Mouse (Mus musculus): ENCODE data around the gene Slain2. TPM values are rescaled to one million over a fixed set of nuclear protein-coding genes. Genes with fewer than 3 reads are reported as not detected.

The Slain2 gene
- polyA plus RNA-seq, 1 experiment from 2014 or later, result 32.6 TPM

GRCm38 (mm10) chr5:72953996-72954604, 40.0 kb downstream of the Slain2 start:
- 77% methylated on average over 3 of the region's 3 CpGs for WGBS
- peaks cover 24% of the 10 kb centered on the region for H3K36me3 ChIP-seq

GRCm38 (mm10) chr5:72957281-72957680, 43.2 kb downstream of the Slain2 start:
- H3K27ac ChIP-seq (ENCODE audit: poor library complexity, severe bottlenecking), result no peak overlapping the region
- ATAC-seq (ENCODE audit: insufficient number of reproducible peaks, low FRiP score), result no peak
- no peak overlapping the region for H3K4me3 ChIP-seq
- no peak overlapping the region for H3K9ac ChIP-seq
- WGBS, result 88% methylated on average over 17 of the region's 17 CpGs
- H3K36me3 ChIP-seq, result peaks cover 22% of the 10 kb centered on the region
- no peaks in the 10 kb centered on the region for H3K4me1 ChIP-seq (replicated peaks)
- H3K27me3 ChIP-seq (replicated peaks), result no peaks in the 10 kb centered on the region
- no peaks in the 10 kb centered on the region for H3K9me3 ChIP-seq (replicated peaks)
- no peak overlapping the region for H3K4me2 ChIP-seq

More at GRCm38 (mm10) chr5:72953996-72954604, 40.0 kb downstream of the Slain2 start:
- Histone ChIP-seq H3K27ac (ENCODE audit: poor library complexity, severe bottlenecking) (no peak overlapping the region), H3K4me3 (no peak overlapping the region), H3K9me3 (replicated peaks) (no peaks in the 10 kb centered on the region), H3K9ac (no peak overlapping the region), H3K4me1 (replicated peaks) (0 out of 2 replicates have a peak, but pooled peaks cover 3% of the 10 kb centered on the region), H3K27me3 (replicated peaks) (no peaks in the 10 kb centered on the region), H3K4me2 (no peak overlapping the region)
- no peak for ATAC-seq (ENCODE audit: insufficient number of reproducible peaks, low FRiP score)

DNA sequence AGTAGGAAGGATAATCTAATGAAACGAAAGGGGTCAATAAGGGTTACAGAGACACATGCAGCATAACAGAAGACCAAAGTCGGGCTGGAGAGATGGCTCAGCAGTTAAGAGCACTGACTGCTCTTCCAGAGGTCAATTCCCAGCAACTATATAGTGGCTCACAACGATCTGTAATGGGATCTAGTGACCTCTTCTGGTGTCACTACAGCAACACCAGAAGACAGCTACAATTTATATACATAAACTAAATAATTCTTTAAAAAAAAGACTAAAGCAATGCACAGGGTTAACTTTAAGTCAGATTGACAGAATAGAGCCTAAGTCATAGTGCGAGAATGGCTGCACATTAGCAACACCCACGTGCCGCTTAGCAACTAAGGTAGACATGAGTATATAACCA, 46.0 kb downstream of the Slain2 start:
- Histone ChIP-seq H3K27ac (ENCODE audit: poor library complexity, severe bottlenecking) (no peak overlapping the region), H3K9me3 (replicated peaks) (no peaks in the 10 kb centered on the region), H3K4me2 (no peak overlapping the region), H3K9ac (no peak overlapping the region), H3K4me3 (no peak overlapping the region), H3K27me3 (replicated peaks) (no peaks in the 10 kb centered on the region), H3K36me3 (peaks cover 33% of the 10 kb centered on the region), H3K4me1 (replicated peaks) (no peaks in the 10 kb centered on the region)
- no peak for ATAC-seq (ENCODE audit: insufficient number of reproducible peaks, low FRiP score)
- 79% methylated on average over 6 of the region's 6 CpGs for WGBS

GRCm38 (mm10) chr5:72965706-72966105, 51.6 kb downstream of the Slain2 start:
- no peak for ATAC-seq (ENCODE audit: insufficient number of reproducible peaks, low FRiP score)
- no peak overlapping the region for H3K27ac ChIP-seq (ENCODE audit: poor library complexity, severe bottlenecking)
- no peaks in the 10 kb centered on the region for H3K27me3 ChIP-seq (replicated peaks)
- no peak overlapping the region for H3K4me2 ChIP-seq
- peaks cover 50% of the 10 kb centered on the region for H3K36me3 ChIP-seq
- H3K4me3 ChIP-seq, result no peak overlapping the region
- no peaks in the 10 kb centered on the region for H3K4me1 ChIP-seq (replicated peaks)
- no peak overlapping the region for H3K9ac ChIP-seq
- no peaks in the 10 kb centered on the region for H3K9me3 ChIP-seq (replicated peaks)
- 88% methylated on average over 3 of the region's 3 CpGs for WGBS

DNA sequence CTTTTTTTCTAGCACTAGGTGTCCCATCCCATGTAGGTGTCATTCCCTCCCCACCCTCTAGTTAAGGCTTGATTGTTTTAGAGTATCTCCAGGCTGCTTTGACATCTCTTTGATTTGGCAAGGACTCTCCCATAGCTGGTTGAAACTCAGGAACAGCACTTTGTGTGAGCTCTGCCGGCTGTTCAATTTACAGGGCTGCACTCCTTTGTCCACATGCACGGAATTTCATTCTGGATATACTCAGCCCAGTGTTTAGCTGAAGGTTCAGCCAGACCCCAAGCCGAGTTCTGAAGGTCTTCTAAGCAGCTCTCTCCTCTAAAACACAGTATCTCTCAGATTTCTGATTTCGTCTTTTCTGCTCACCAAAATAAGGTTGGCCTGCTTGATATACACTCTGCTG, 58.3 kb downstream of the Slain2 start:
- H3K36me3 ChIP-seq, result peaks cover 66% of the 10 kb centered on the region
- no peaks in the 10 kb centered on the region for H3K9me3 ChIP-seq (replicated peaks)
- no peaks in the 10 kb centered on the region for H3K27me3 ChIP-seq (replicated peaks)
- ATAC-seq (ENCODE audit: insufficient number of reproducible peaks, low FRiP score), result no peak
- no peak overlapping the region; the same call in 1 of the 2 replicates for H3K27ac ChIP-seq (ENCODE audit: poor library complexity, severe bottlenecking)
- no peak overlapping the region for H3K4me3 ChIP-seq
- WGBS, result 65% methylated on average over 4 of the region's 4 CpGs
- peaks cover 14% of the 10 kb centered on the region for H3K4me1 ChIP-seq (replicated peaks)
- H3K4me2 ChIP-seq, result no peak overlapping the region
- H3K9ac ChIP-seq, result no peak overlapping the region

DNA sequence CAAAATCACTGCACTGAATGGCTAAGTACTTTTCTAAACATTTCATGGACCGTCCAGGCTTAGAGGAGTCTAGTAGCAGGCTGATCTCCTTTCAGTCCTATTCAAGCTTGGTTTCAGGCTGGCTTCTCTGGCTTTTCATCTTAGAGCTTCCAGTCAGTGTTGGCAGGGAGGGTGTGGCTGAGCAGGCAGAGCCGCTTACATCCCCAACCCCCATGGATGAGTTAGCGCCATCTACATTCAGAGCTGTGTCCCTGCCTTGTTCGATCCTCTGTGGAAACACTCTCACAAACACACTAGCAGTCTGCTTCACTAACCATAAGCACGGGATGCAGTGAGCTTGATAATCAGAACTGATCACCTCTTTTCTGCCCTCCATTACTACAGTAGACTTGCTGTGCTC, 58.8 kb downstream of the Slain2 start:
- Histone ChIP-seq H3K4me2 (no peak overlapping the region), H3K9me3 (replicated peaks) (no peaks in the 10 kb centered on the region), H3K4me3 (no peak overlapping the region), H3K27me3 (replicated peaks) (no peaks in the 10 kb centered on the region), H3K27ac (ENCODE audit: poor library complexity, severe bottlenecking) (no peak overlapping the region), H3K9ac (no peak overlapping the region), H3K4me1 (replicated peaks) (peaks cover 14% of the 10 kb centered on the region), H3K36me3 (peaks cover 67% of the 10 kb centered on the region)
- WGBS, result 59% methylated on average over 5 of the region's 5 CpGs
- no peak for ATAC-seq (ENCODE audit: insufficient number of reproducible peaks, low FRiP score)

DNA sequence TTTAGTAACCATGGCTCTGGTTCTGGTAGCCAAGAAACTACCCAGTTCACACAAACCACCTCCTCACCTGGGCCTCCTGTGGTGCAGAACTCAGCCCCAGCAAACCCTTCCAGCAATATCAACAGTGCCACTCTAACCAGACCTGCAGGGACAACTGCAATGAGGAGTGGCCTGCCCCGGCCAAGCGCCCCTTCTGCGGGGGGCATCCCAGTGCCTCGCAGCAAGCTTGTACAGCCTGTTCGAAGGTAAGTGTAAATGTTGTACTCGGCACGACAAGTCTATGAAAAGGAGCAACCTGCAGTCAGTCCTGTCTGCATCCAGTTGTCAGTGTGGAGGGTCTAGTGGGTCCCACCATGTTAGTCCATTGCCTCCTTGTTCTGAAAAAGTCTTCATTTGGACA, 60.5 kb downstream of the Slain2 start, which contains the start of gene Gm10135:
Gene Gm10135, minus strand, starts transcription at position 101 of the 400 bp plus-strand sequence.
- WGBS, result 94% methylated on average over 7 of the region's 7 CpGs

DNA sequence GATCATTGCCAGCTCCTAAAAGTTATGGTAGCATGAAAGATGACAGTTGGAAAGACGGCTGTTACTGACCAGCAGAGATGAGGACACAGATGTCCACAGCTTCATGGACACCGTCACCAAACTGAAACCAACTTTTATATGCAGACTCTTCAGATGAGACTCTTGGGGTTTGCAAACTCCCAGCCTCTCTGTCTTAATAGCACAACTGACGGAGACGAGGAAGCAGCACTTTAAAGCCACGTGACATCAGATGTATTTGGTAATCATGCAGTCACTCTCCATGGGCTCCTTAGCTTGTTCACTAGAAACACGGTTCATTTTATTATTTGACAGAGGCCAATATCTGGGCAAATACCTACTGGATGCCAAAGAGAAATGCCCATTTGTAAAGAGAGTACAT, 61.9 kb downstream of the Slain2 start:
- no peak overlapping the region for H3K9ac ChIP-seq
- no peak overlapping the region for H3K4me2 ChIP-seq
- H3K4me1 ChIP-seq (replicated peaks), result peaks cover 14% of the 10 kb centered on the region
- no peak for ATAC-seq (ENCODE audit: insufficient number of reproducible peaks, low FRiP score)
- no peaks in the 10 kb centered on the region for H3K9me3 ChIP-seq (replicated peaks)
- no peak overlapping the region for H3K27ac ChIP-seq (ENCODE audit: poor library complexity, severe bottlenecking)
- H3K36me3 ChIP-seq, result peaks cover 61% of the 10 kb centered on the region
- H3K27me3 ChIP-seq (replicated peaks), result no peaks in the 10 kb centered on the region
- H3K4me3 ChIP-seq, result no peak overlapping the region
- WGBS, result 87% methylated on average over 6 of the region's 6 CpGs

More for the DNA sequence above, 60.5 kb downstream of the Slain2 start, which contains the start of gene Gm10135:
- ATAC-seq (ENCODE audit: insufficient number of reproducible peaks, low FRiP score), result no peak
- no peak within 1 kb of the TSS for H3K4me2 ChIP-seq
- H3K4me1 ChIP-seq (replicated peaks), result peaks cover 14% of the 10 kb centered on the region
- H3K36me3 ChIP-seq, result peaks cover 58% of the 10 kb centered on the region
- H3K9me3 ChIP-seq (replicated peaks), result no peaks in the 10 kb centered on the region
- H3K9ac ChIP-seq, result no peak within 1 kb of the TSS
- no peaks in the 10 kb centered on the region for H3K27me3 ChIP-seq (replicated peaks)
- no peak within 1 kb of the TSS for H3K27ac ChIP-seq (ENCODE audit: poor library complexity, severe bottlenecking)
- H3K4me3 ChIP-seq, result no peak within 1 kb of the TSS

DNA sequence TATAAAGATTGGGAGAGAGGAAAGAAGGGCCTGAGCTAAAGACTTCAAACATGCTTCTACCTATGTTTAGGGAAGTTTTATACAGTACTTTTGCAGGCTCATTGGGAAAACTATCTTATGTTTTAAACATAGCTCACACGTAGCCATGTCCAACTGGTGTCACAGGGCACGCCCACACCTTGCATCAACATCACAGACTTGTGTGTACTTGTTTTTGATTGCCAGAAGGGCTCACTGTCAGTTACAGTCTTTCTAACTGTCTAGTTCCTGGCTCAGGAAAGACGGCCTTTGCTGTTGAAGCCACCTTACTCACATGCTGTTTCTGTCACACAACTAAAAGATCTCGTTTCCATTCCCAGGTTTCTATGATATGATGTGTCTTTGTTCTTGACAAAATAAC, 62.4 kb downstream of the Slain2 start:
- Histone ChIP-seq H3K4me3 (no peak overlapping the region), H3K27ac (ENCODE audit: poor library complexity, severe bottlenecking) (no peak overlapping the region), H3K9ac (no peak overlapping the region), H3K27me3 (replicated peaks) (no peaks in the 10 kb centered on the region), H3K36me3 (peaks cover 62% of the 10 kb centered on the region), H3K4me2 (no peak overlapping the region), H3K4me1 (replicated peaks) (peaks cover 12% of the 10 kb centered on the region), H3K9me3 (replicated peaks) (no peaks in the 10 kb centered on the region)
- 82% methylated on average over 4 of the region's 4 CpGs for WGBS
- ATAC-seq (ENCODE audit: insufficient number of reproducible peaks, low FRiP score), result no peak

- WGBS, result 15% methylated on average over 2 of the region's 2 CpGs
- H3K27ac ChIP-seq (ENCODE audit: poor library complexity, severe bottlenecking), result no peak overlapping the region
- no peak overlapping the region for H3K9ac ChIP-seq
- H3K4me2 ChIP-seq, result no peak overlapping the region
- no peaks in the 10 kb centered on the region for H3K27me3 ChIP-seq (replicated peaks)
- no peak for ATAC-seq (ENCODE audit: insufficient number of reproducible peaks, low FRiP score)
- H3K4me1 ChIP-seq (replicated peaks), result no peaks in the 10 kb centered on the region
- H3K36me3 ChIP-seq, result peaks cover 19% of the 10 kb centered on the region
- no peaks in the 10 kb centered on the region for H3K9me3 ChIP-seq (replicated peaks)
- no peak overlapping the region for H3K4me3 ChIP-seq
These were observed 70.0 kb downstream of the Slain2 start for GRCm38 (mm10) chr5:72984091-72984490.

DNA sequence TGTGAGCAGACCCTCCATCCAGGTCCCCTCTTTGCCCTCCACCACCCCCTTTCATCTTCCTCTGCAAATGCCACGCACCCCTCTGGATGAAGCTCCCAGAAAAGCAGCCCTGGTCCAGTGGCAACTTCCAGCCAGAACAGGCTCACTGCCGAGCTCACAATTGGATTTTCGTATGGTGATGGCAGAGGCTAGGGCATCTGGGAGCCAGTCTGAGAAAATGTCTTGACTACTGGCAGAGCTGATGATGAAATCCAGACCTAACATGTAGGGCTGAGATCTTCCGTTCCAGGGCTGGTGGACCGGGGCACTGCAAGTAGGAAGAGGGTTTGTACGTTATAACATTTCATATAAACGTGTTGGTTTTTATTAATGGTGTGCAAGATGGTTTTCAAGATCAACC, 73.7 kb downstream of the Slain2 start:
- H3K27ac ChIP-seq (ENCODE audit: poor library complexity, severe bottlenecking), result no peak overlapping the region
- H3K4me1 ChIP-seq (replicated peaks), result peaks cover 8% of the 10 kb centered on the region
- H3K9ac ChIP-seq, result no peak overlapping the region
- no peaks in the 10 kb centered on the region for H3K36me3 ChIP-seq
- no peak overlapping the region for H3K4me3 ChIP-seq
- H3K9me3 ChIP-seq (replicated peaks), result no peaks in the 10 kb centered on the region
- H3K4me2 ChIP-seq, result no peak overlapping the region
- WGBS, result 78% methylated on average over 7 of the region's 7 CpGs
- H3K27me3 ChIP-seq (replicated peaks), result no peaks in the 10 kb centered on the region
- ATAC-seq (ENCODE audit: insufficient number of reproducible peaks, low FRiP score), result no peak

- ATAC-seq (ENCODE audit: insufficient number of reproducible peaks, low FRiP score), result no peak
- Histone ChIP-seq H3K27ac (ENCODE audit: poor library complexity, severe bottlenecking) (no peak overlapping the region), H3K4me2 (no peak overlapping the region), H3K9ac (no peak overlapping the region), H3K4me3 (no peak overlapping the region), H3K9me3 (replicated peaks) (no peaks in the 10 kb centered on the region), H3K36me3 (no peaks in the 10 kb centered on the region), H3K27me3 (replicated peaks) (no peaks in the 10 kb centered on the region), H3K4me1 (replicated peaks) (peaks cover 8% of the 10 kb centered on the region)
- WGBS, result 72% methylated on average over 8 of the region's 8 CpGs
These were observed 75.7 kb downstream of the Slain2 start for GRCm38 (mm10) chr5:72989756-72990155.

Measured in heart, embryonic 12.5 days (tissue).